ENCODE assay signal across 26 mouse cellular contexts in genomic region chr11:99989881-99990405, GRCm38 (mm10). TPM values are rescaled to one million over a fixed set of nuclear protein-coding genes. Genes with fewer than 3 reads are reported as not detected.
DNase-seq lines count a peak whose midpoint lies in the region; ATAC-seq lines count a peak whose summit lies in the region.
"Had no signal": no experiment of that assay in that cellular context is flagged by ENCODE, and none has a peak within 500 bp of the region (broad histone marks: within the 10 kb centered on the region; RNA-seq: fewer than 3 reads in every experiment).

No protein-coding gene starts in this region.

- no peak for ATAC-seq in midbrain, embryonic 13.5 days
- ATAC-seq: forebrain, embryonic 16.5 days; intestine, postnatal 0 days had no signal

- H3K9ac ChIP-seq in midbrain, embryonic 13.5 days (replicated peaks) = no peak overlapping the region
- H3K9ac ChIP-seq: embryonic facial prominence, embryonic 13.5 days; forebrain, embryonic 12.5 days; hindbrain, embryonic 15.5 days had no signal

- H3K9me3 ChIP-seq in midbrain, embryonic 13.5 days = no peaks in the 10 kb centered on the region
- H3K9me3 ChIP-seq: embryonic facial prominence, embryonic 13.5 days; forebrain, embryonic 12.5 days; hindbrain, embryonic 15.5 days had no signal

- 0 out of 2 replicates have a peak, but pooled peaks cover 3% of the 10 kb centered on the region for H3K4me1 ChIP-seq in midbrain, embryonic 13.5 days (replicated peaks)
- H3K4me1 ChIP-seq: embryonic facial prominence, embryonic 13.5 days; forebrain, embryonic 12.5 days had no signal

- DNase-seq in cerebellum, adult 9-10 months = peak; percentile 26
- DNase-seq in cerebellum, adult 9-11 months = no peak
- peak; percentile 16 for DNase-seq in 3T3-L1 (ENCODE audit: low read depth, low spot score)
- DNase-seq in adrenal gland, adult 2 months = peak; percentile 79
- DNase-seq in adrenal gland, postnatal 25 days = peak; percentile 15
- DNase-seq in urinary bladder, postnatal 4 days (ENCODE audit: low spot score in 2 of 2) = no peak
- no peak for DNase-seq in lung, postnatal 25 days (ENCODE audit: low spot score)
- DNase-seq: cerebellum, adult 11 months; cerebellum, adult 8-10 months; cerebellum, postnatal 36 days; gastrocnemius, postnatal 14 days; heart, postnatal 10 days; kidney, adult 8-10 months had no signal

- no peaks in the 10 kb centered on the region for H3K36me3 ChIP-seq in midbrain, embryonic 13.5 days
- H3K36me3 ChIP-seq: embryonic facial prominence, embryonic 13.5 days; forebrain, embryonic 12.5 days; hindbrain, embryonic 15.5 days had no signal

- 85% methylated on average over 6 of the region's 6 CpGs for WGBS in midbrain, embryonic 13.5 days

- H3K4me3 ChIP-seq in midbrain, embryonic 13.5 days (replicated peaks) = no peak overlapping the region
- H3K4me3 ChIP-seq: embryonic facial prominence, embryonic 13.5 days; forebrain, embryonic 12.5 days; hindbrain, embryonic 15.5 days had no signal

- no peaks in the 10 kb centered on the region for H3K27me3 ChIP-seq in midbrain, embryonic 13.5 days
- H3K27me3 ChIP-seq: hindbrain, embryonic 15.5 days had no signal

- no peak overlapping the region for H3K27ac ChIP-seq in midbrain, embryonic 13.5 days
- H3K27ac ChIP-seq: embryonic facial prominence, embryonic 13.5 days; forebrain, embryonic 12.5 days; hindbrain, embryonic 15.5 days had no signal

- no peak overlapping the region for H3K4me2 ChIP-seq in midbrain, embryonic 13.5 days (replicated peaks)
- H3K4me2 ChIP-seq: embryonic facial prominence, embryonic 13.5 days; forebrain, embryonic 12.5 days; hindbrain, embryonic 15.5 days had no signal

RNA-seq across cellular contexts. Expression of gene Krtap16-1, which starts 3.5 kb away (rescaled TPM):
- not detected for total RNA-seq in adrenal gland, adult 2 months (2021)
- polyA plus RNA-seq in adrenal gland, adult 2 months (2012; rRNA removed) = not detected in 2 replicates
- not detected in 2 replicates for total RNA-seq in adrenal gland, postnatal 25 days (2021)
- not detected in 2 replicates for polyA plus RNA-seq in midbrain, embryonic 13.5 days (2015; fragmentation: Nextera tagmentation; extraction: Ambion mirVana)
- total RNA-seq: ES-E14; gastrocnemius, postnatal 14 days; heart, adult 8-10 months; heart, postnatal 10 days; hematopoietic stem cell, adult 5-6 weeks had no signal
- polyA plus RNA-seq: embryonic facial prominence, embryonic 13.5 days; forebrain, embryonic 12.5 days; forebrain, embryonic 16.5 days; gonadal fat pad, adult 2 months; heart, embryonic 14.5 days; intestine, postnatal 0 days had no signal

RNA-seq across cellular contexts. Expression of gene Krtap17-1, which starts 3.9 kb away (rescaled TPM):
- not detected for total RNA-seq in adrenal gland, adult 2 months (2021)
- polyA plus RNA-seq in adrenal gland, adult 2 months (2012; rRNA removed) = not detected in 2 replicates
- total RNA-seq in adrenal gland, postnatal 25 days (2021) = not detected in 2 replicates
- polyA plus RNA-seq in midbrain, embryonic 13.5 days (2015; fragmentation: Nextera tagmentation; extraction: Ambion mirVana) = 0.28 and 0.37 TPM in 2 replicates
- total RNA-seq: ES-E14; gastrocnemius, postnatal 14 days; heart, adult 8-10 months; heart, postnatal 10 days; hematopoietic stem cell, adult 5-6 weeks had no signal
- polyA plus RNA-seq: forebrain, embryonic 12.5 days; forebrain, embryonic 16.5 days; frontal cortex, adult 2 months; gonadal fat pad, adult 2 months; heart, embryonic 14.5 days had no signal

RNA-seq across cellular contexts. Expression of gene Krtap29-1, which starts 11.1 kb away (rescaled TPM):
- total RNA-seq in adrenal gland, adult 2 months (2021) = not detected
- polyA plus RNA-seq in adrenal gland, adult 2 months (2012; rRNA removed) = not detected in 2 replicates
- total RNA-seq in adrenal gland, postnatal 25 days (2021) = not detected in 2 replicates
- polyA plus RNA-seq in midbrain, embryonic 13.5 days (2015; fragmentation: Nextera tagmentation; extraction: Ambion mirVana) = not detected in 2 replicates
- total RNA-seq: ES-E14; gastrocnemius, postnatal 14 days; heart, adult 8-10 months; heart, postnatal 10 days; hematopoietic stem cell, adult 5-6 weeks had no signal
- polyA plus RNA-seq: brain, embryonic 14.5 days; embryonic facial prominence, embryonic 13.5 days; forebrain, embryonic 12.5 days; forebrain, embryonic 16.5 days; frontal cortex, adult 2 months; gonadal fat pad, adult 2 months; heart, embryonic 14.5 days; hindbrain, embryonic 15.5 days; intestine, postnatal 0 days had no signal

RNA-seq across cellular contexts. Expression of gene Krt33a, which starts 26.1 kb away (rescaled TPM):
- not detected for total RNA-seq in adrenal gland, adult 2 months (2021)
- not detected in 2 replicates for polyA plus RNA-seq in adrenal gland, adult 2 months (2012; rRNA removed)
- total RNA-seq in adrenal gland, postnatal 25 days (2021) = not detected in 2 replicates
- not detected in 2 replicates for polyA plus RNA-seq in midbrain, embryonic 13.5 days (2015; fragmentation: Nextera tagmentation; extraction: Ambion mirVana)
- total RNA-seq: ES-E14; heart, adult 8-10 months; heart, postnatal 10 days; hematopoietic stem cell, adult 5-6 weeks had no signal
- polyA plus RNA-seq: brain, embryonic 14.5 days; embryonic facial prominence, embryonic 13.5 days; forebrain, embryonic 12.5 days; forebrain, embryonic 16.5 days; frontal cortex, adult 2 months; heart, embryonic 14.5 days; hindbrain, embryonic 15.5 days; intestine, postnatal 0 days had no signal

RNA-seq across cellular contexts. Expression of gene Krt33b, which starts 39.7 kb away (rescaled TPM):
- total RNA-seq in adrenal gland, adult 2 months (2021) = not detected
- not detected in 2 replicates for polyA plus RNA-seq in adrenal gland, adult 2 months (2012; rRNA removed)
- not detected in 2 replicates for total RNA-seq in adrenal gland, postnatal 25 days (2021)
- not detected in 2 replicates for polyA plus RNA-seq in midbrain, embryonic 13.5 days (2015; fragmentation: Nextera tagmentation; extraction: Ambion mirVana)
- total RNA-seq: ES-E14; heart, adult 8-10 months; heart, postnatal 10 days; hematopoietic stem cell, adult 5-6 weeks had no signal
- polyA plus RNA-seq: embryonic facial prominence, embryonic 13.5 days; forebrain, embryonic 12.5 days; forebrain, embryonic 16.5 days; frontal cortex, adult 2 months; gonadal fat pad, adult 2 months; heart, embryonic 14.5 days; hindbrain, embryonic 15.5 days; intestine, postnatal 0 days had no signal

Comparison
In these comparisons a context has a peak if more than half of its experiments do, and no peak if none do; other contexts are left out.
1. DNase-seq: peak in cerebellum, adult 9-10 months (single experiment), 3T3-L1 (single experiment), adrenal gland, adult 2 months (single experiment) and adrenal gland, postnatal 25 days (single experiment); none in cerebellum, adult 9-11 months (single experiment), urinary bladder, postnatal 4 days (0 of 2) and lung, postnatal 25 days (single experiment).